Mouse (Mus musculus) spleen, adult 10 weeks (tissue): ENCODE results near the gene Ccn1. TPM values are rescaled to one million over a fixed set of nuclear protein-coding genes. Genes with fewer than 3 reads are reported as not detected.

Experiments
- polyA plus RNA-seq: library from polyadenylated mRNA; stranded (reverse); fragments of 350-450 nt; fragmentation: Illumina TruSeq; extraction: RNeasy Lipid Tissue Mini Kit (QIAGEN cat#74804); gene quantifications from one replicate; pipeline ENCODE4 v1.2.3, GENCODE M21; 2015; ENCODE audit warnings: low replicate concordance; ENCODE audit not compliant: insufficient read depth

The Ccn1 gene
- polyA plus RNA-seq: 17.7 TPM

GRCm38 (mm10) chr3:145649852-145650202 is at the start of gene Ccn1:
Ccn1 (minus strand) TSS chr3:145649981.

Other genes with a start within 250 kb of the Ccn1 start
- 34.7 TPM for gene Znhit6, start 73.8 kb downstream of the Ccn1 start, polyA plus RNA-seq
- gene Ddah1, start 108.7 kb upstream of the Ccn1 start, polyA plus RNA-seq: 1.0 TPM